Mouse (Mus musculus): ENCODE data around the gene Ywhab.

Ywhab gene

DNA sequence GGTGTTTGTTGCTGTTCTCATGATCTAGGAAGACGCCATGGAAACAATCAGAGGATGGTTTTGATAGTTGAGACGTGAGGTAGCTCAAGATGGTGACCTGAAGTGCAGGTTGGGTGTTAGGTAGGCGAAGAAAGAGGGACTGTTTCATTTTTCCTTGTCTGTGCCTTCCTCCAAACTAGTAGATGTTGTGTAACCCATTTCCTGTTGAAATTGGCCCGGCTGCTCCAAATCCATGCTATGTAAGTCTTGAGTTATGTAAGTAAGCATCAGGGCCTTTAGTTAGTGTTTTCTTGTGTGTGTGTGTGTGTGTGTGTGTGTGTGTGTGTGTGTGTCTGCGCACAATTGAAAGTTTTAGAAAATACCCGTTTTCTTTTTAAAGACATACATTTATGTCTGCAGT is 14.5 kb downstream of the Ywhab start:
- no peak for DNase-seq (ENCODE audit: low spot score)

- DNase-seq (ENCODE audit: low spot score), result no peak
Observed at GRCm38 (mm10) chr2:164010496-164010895, 15.7 kb downstream of the Ywhab start.

DNA sequence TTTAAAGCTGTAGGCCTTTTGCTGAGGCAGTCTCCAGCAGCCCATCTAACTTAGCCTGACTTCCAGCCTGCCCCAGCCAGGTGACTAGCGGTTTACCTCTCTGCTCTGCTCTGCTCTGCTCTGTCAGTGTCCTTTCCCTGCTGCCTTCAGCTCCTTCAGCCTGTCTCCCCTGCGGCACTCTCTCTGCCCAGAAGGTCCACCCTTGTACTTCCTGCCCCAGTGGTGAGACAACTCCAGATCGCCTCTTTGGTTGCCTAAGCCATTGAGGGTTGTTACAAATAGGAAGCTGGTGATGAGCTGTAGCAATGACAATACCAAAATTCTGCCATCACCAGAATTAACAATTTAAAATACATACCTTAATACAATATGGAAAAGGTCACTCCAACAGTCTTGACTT is 16.2 kb downstream of the Ywhab start:
- no peak for DNase-seq (ENCODE audit: low spot score)

DNA sequence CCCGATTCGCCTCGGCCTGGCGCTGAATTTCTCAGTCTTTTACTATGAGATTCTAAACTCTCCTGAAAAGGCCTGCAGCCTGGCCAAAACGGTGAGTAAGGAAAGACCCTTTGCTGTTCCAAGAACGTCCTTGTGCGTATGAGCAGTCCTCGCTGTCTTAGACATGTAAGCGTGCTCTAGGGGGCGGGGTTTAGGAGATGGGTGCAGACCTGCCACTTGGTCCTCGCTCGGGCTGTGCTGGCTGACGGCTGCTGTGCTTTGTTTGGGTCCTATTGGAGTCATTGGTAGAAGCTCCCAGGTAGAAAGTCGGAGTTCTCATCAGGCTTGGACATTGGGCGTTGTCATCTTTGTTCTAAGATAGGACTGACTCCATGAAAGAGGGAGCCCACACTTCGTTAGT is 20.5 kb downstream of the Ywhab start:
- no peak for DNase-seq (ENCODE audit: low spot score)

DNA sequence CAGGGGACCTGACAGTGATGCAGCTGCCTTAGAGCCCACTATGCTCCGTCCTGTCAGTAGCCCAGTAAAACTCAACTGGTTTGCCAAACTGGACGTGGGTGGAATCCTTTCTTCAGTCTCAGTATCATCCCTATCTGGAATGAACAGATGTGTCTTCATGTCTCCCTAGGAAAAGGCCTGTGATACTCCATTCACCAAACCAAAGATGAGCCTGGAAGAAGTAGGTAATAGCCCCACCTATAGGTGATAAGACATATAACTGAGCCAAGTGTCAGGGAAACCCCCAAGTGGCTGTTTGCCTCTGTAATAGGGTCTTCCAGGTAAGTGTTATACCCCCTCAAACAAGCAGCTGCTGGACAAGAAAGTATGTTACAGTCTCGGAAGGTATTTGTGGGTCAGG is 24.1 kb downstream of the Ywhab start:
- no peak for DNase-seq (ENCODE audit: low spot score)

GRCm38 (mm10) chr2:164019943-164020342 is 25.2 kb downstream of the Ywhab start:
- DNase-seq (ENCODE audit: low spot score), result no peak

- no peak for DNase-seq (ENCODE audit: low spot score)
Observed at GRCm38 (mm10) chr2:164022104-164022503, 27.3 kb downstream of the Ywhab start.

DNA sequence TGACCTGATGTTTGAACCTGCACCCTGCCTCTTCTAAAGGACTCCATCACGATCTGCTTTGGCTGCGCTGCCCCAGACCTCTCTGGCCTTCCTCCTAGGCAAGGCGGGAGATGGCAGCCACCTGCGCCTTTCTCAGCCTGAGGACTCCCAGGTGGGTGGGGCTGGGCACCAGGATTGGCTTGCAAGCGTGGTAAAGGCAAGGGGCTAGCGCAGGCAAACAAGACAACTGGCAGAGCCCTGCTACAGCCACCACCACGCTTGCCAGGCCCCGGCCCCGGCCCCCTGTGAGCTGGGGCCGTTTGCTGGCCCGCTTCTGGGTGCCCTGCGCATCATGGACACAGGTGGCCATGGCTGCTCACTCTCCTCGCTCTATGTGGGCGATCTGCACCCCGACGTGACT is 30.4 kb downstream of the Ywhab start, which contains the start of gene Pabpc1l:
Gene Pabpc1l (plus strand): TSS at position 301 of the 400 bp plus-strand sequence.
- DNase-seq (ENCODE audit: low spot score), result no peak

- DNase-seq (ENCODE audit: low spot score), result no peak
Observed at GRCm38 (mm10) chr2:164031147-164031546, 36.4 kb downstream of the Ywhab start.

DNA sequence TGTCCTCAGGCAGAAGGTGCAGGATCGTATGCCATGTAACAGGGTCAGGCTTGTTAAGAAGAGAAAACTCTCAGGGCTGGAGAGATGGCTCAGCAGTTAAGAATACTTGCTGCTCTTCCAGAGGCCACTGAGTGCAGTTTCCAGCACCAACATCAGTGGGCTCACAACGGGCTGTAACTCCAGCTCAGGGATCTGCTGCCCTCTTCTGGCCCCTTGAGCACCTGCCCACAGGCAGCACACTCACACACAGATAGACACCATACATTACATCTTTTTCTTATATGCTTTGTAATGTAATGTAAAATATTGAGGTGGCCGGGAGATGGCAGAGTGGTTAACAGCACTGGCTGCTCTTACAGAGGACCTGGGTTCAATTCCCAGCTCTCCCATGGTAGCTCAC is 38.2 kb downstream of the Ywhab start:
- DNase-seq (ENCODE audit: low spot score), result no peak

DNA sequence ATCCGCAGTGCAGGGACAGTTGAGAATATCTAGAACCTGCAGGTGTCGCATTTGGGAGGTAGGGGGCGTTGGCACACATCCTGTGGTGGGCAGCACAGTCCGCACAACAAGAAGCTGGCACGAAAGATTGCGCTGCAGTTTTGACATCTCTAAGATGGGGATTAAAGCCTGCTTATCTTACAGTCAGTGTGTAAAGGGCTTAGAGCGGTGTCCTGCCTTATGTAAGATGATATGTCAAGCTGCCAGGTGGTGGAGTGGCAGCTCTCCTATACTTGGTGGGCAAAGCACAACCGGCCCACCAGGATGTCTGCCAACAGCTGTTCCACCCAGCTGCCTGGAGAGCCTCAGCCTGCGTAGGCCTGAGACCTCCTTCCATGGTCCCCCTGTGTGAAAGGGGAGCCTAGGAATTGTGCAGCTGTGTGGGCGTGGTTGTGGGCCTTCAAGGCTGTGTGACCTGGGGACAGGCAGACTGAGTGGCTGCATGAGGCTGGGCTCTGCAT is 41.8 kb downstream of the Ywhab start:
- no peak for DNase-seq (ENCODE audit: low spot score)

GRCm38 (mm10) chr2:164038407-164039028 is 43.8 kb downstream of the Ywhab start:
- no peak for DNase-seq (ENCODE audit: low spot score)

GRCm38 (mm10) chr2:164040949-164041348 is 46.2 kb downstream of the Ywhab start:
- no peak for DNase-seq (ENCODE audit: low spot score)

GRCm38 (mm10) chr2:164041523-164041922 is 46.8 kb downstream of the Ywhab start:
- no peak for DNase-seq (ENCODE audit: low spot score)

DNA sequence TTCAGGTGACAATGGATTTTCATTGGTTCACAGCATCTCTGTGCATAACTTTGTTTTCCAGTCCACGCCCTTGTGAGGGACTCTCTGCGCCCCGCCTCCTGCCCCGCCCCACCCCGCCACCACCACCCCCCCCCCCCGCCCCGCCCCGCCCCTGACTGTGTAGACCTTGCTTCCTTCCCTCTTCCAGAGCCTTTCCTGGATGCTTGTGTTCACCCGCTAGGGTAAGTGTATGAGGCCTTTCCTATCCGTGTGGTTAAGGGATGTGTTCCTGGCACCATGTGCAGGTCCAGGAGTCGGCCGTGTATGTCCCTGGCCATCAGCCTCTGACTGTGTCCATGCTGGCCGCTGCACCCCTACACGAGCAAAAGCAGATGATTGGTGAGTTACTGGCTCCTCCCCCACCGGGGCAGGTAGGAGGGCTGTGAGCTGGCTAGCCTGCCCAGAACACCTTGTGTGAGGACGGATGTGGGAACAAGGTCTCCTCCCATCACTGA is 52.5 kb downstream of the Ywhab start:
- no peak for DNase-seq (ENCODE audit: low spot score)

DNA sequence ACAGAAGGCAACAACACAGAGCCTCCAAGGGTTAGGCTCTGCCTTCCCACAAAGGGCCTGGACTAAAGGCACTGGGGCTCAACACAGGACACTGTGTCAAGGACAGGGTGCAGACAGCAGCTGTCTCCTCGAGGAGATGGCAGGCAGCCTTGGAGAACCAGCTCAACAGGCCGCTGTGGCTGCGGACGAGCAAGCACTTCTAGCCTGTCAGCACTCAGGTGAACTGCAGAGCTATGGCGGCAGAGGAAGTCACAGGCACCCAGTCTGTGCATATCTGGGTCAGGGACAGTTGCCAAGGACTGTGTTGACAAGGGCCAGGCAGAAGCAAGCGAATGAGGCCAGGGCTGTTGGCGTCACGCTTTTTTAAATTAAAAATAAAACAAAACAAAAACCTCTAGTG is 59.0 kb downstream of the Ywhab start:
- peak; percentile 32 for DNase-seq (ENCODE audit: low spot score)

DNA sequence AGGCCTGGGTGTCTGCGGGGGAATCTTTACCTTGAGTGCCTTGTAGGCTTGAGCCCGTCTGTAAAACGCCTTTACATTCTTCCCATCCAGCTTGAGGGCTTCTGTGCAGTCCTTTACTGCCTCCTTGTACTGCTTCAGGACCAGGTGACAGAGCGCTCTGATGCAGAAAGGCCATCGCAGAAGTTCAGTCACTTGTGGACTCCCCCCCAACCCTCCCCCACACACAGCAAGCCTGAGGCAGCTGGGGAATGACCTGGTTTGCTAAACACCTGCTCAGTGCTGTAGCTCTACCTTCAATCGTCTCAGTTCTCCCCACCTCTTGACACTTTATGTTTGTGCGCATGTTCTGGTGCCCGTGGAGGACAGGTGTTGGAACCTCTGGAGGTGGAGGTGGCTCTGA is 59.9 kb downstream of the Ywhab start:
- DNase-seq (ENCODE audit: low spot score), result no peak

DNA sequence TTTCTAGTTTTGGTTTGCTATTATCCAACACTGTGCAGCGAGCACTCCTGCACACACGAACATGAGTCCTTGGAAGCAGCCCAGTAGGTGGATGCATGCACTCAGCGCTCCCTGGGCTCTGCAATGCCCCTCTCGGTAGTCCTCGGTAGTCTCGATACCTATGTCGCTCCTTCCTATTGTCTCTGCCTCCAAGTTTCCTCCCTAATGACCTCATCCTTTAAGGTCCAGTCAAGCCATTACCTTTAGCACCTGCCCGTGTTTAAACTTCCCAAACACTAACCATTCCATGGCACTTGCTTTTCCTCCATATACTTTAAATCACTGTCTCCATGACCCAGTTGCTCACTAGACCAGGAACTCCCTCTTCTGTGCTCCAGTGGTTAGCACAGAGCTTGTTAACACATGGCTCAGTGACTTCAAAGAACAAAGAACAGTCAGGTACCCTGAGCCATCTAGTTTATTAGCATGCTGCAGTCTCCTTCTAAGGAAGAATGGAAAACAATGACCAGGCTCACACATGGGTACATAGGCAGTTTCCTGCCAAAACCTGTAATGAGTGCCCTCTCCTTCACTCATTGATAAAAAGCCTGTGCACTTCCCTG is 65.0 kb downstream of the Ywhab start:
- no peak for DNase-seq (ENCODE audit: low spot score)
